Mouse (Mus musculus) right cerebral cortex, postnatal 14 days (tissue): ENCODE data around the gene Tmem63b.
"Not testable (repeated sequence)": the region's sequence is repeated elsewhere in the genome, so short reads cannot be mapped to it uniquely, and the experiment has no call there.

Source experiments
- DNase-seq: peaks from one replicate; pipeline ENCODE4 v3.0.0; 2022

Tmem63b gene

DNA sequence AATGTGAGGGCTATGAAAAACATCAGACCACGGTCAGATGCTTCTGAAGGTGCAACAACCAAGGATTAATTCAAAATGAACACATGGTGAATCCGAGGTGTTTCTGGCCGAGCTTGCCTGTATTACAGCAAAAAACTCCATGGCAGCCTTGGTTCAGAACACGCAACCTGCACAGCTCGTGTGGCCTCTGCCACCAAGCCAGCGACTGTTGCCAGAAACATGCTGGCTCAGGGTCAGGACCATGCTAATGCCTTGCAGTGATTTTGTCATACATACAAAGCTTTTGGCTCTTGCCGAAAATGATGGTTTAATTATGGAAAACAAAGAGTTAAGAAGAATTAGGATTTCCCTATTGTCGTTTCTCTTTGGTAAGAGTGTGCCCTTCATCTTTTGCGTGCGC lies 18.7 kb downstream of the Tmem63b start:
- DNase-seq: no peak

DNA sequence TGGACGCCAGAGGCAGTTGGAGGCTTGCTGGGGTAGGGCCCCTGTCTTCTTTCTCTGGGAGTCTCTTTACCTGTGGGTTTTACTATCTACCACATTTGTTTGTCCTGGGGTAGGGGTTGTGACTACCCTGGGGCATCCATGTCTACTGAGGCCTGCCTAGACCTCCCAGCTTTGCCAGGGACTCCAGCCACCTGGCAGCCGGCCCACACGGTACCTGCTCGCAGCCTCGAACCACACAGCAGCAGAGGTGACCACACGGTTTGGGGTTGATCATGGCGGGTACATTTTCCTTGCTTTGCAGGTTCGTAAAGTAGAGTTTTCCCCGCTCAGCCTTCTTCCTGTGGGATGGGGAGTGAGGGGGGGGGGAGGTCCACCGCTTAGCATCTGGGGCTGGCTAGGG lies 19.2 kb downstream of the Tmem63b start:
- no peak for DNase-seq

GRCm38 (mm10) chr17:45666091-45666490 lies 20.6 kb downstream of the Tmem63b start:
- no peak for DNase-seq

DNA sequence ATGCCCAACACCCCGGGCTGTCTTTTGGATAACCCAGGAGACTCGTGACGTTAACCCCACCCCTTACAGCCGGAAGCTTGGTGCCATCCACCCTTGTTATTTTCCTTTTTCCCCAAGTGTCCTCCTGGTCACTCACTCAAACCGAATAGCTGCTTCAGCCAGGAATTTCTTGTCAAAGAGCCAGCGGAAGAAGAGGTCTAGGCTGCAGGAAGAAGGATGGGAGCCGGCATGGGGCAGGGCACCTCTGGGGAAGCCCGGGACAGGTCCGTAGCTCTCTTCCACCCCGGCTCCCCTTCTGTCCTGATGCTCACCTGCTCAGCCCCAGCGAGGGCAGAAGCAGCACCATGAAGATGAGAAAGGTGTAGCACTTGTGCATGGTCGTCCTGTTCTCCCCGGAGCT lies 22.1 kb downstream of the Tmem63b start:
- DNase-seq: no peak

DNA sequence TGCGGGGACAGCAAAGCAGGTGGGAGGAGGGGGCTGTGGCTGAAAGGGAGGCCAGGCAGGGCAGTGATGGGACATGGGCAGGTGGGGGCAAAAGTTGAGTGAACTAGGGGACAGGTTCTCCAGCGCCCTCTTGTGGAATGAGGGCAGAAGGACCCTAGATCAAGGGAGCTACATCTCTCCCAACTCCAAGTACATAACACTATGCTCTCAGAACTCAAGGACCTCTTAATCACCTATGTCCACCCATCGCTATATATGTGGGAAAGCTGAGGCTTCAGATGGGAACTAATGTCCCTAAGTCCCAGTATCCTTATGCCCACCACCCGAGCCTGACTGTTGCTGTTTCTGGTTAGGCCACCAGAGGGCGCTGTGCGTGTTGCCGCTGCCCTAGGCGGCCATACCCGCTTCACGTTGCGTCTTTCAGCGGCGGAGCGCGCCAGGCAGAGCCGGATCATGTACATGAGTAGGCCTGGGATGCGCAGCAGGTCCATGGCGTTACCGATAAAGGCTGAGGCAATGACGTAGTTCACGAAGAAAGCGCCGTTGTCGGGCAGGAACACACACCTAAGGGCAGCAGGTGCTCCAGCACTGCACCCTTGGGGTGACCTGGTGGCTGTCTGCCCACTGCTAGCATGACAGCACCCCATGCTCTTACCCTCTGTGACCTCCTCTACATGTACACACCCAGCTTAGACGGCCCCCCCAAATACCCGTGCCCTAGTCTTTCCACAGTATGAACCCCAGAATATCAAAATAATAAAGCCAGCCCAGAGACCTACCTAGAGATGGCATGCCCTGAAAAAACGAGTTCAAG lies 23.4 kb downstream of the Tmem63b start:
- peak; percentile 88 for DNase-seq

DNA sequence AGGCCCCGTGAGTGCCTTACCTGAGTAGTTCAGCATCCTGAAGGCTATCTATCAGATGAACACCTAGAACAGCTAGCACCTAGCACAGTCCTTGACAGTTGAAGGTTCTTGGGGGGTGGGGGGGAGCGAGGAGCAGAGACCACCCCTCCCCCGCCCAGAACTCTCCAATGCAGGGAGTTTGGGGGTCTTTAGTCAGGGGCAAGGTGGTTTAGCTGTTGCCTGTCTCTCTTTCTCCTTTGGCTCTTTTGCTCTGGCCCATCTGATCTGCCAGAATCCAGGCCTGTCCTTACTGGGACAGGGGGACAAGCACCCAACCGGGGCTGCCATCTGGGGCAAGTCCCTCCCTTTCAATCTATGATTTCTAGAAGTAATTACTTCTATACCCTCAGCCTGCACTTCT lies 27.5 kb downstream of the Tmem63b start, which contains the start of gene Capn11:
Gene Capn11 (minus strand): TSS at position 101 of the 400 bp plus-strand sequence.
- DNase-seq: no peak

- DNase-seq: no peak
Measured at GRCm38 (mm10) chr17:45655820-45656219, 30.9 kb downstream of the Tmem63b start.

DNA sequence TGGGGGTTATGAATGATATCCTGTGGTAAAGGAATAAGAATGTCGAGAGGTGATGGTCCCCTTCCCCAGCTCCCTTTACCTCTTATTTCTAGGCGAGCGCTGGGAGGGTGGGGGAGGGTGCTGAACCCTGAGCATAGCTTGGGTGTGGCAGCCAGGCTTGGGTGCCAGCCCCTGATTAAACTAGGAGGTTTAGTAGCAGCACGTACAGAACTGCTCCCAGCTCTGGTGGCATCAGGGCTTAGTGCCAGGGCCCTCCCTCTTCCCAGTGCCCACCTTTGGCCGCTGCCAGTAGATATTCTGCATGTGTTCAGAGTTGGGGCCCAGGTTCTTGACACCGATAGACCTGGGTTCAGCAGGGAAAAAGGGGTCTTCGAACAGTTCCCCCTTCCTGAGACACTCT lies 33.5 kb downstream of the Tmem63b start:
- no peak for DNase-seq

DNA sequence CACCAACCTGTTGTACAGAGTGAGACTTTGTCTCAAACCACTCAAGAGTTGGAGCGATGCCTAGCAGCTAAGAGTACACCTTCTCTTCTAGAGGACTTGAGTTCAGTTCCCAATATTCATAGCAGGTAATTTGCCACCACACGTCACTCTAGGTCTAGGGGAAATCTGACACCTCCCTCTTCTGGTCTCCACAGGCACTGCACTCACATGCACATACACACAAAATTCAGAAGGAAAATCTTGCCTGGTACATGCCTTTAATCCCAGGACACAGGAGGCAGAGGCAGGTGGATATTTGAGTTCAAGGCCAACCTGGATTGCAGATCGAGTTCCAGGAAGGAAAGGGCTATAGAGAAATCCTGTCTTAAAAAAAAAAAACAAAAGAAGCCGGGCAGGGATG lies 42.5 kb downstream of the Tmem63b start:
- DNase-seq: no peak

- DNase-seq: peak; percentile 73
Measured at GRCm38 (mm10) chr17:45642701-45643100, 44.0 kb downstream of the Tmem63b start.

- DNase-seq: no peak
Measured at GRCm38 (mm10) chr17:45641981-45642380, 44.7 kb downstream of the Tmem63b start.

- DNase-seq: no peak
Measured at GRCm38 (mm10) chr17:45638596-45639295, 48.0 kb downstream of the Tmem63b start.

GRCm38 (mm10) chr17:45634033-45634432 lies 52.7 kb downstream of the Tmem63b start:
- DNase-seq: no peak

GRCm38 (mm10) chr17:45631940-45632339 lies 54.8 kb downstream of the Tmem63b start:
- DNase-seq: no peak

DNA sequence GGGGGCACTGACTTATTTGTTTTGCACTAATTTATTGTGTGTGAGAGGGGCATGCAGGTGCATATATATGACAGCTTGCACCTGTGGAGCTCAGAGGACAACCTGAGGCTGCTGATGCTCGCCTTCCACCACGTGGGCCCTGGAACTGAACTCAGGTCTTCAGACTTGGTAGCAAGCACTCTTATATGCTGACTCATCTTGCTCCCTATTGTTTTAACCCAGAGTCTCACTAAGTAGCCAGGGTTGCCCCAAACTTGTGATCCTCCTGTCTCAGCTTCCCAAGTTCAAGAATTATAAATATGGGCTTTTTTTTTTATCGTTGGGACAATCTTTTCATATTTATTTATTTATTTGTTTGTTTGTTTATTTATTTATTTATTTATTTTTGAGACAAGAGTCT lies 55.7 kb downstream of the Tmem63b start:
- DNase-seq: no peak

GRCm38 (mm10) chr17:45629861-45630694 lies 56.6 kb downstream of the Tmem63b start:
- peak; percentile 67 for DNase-seq

DNA sequence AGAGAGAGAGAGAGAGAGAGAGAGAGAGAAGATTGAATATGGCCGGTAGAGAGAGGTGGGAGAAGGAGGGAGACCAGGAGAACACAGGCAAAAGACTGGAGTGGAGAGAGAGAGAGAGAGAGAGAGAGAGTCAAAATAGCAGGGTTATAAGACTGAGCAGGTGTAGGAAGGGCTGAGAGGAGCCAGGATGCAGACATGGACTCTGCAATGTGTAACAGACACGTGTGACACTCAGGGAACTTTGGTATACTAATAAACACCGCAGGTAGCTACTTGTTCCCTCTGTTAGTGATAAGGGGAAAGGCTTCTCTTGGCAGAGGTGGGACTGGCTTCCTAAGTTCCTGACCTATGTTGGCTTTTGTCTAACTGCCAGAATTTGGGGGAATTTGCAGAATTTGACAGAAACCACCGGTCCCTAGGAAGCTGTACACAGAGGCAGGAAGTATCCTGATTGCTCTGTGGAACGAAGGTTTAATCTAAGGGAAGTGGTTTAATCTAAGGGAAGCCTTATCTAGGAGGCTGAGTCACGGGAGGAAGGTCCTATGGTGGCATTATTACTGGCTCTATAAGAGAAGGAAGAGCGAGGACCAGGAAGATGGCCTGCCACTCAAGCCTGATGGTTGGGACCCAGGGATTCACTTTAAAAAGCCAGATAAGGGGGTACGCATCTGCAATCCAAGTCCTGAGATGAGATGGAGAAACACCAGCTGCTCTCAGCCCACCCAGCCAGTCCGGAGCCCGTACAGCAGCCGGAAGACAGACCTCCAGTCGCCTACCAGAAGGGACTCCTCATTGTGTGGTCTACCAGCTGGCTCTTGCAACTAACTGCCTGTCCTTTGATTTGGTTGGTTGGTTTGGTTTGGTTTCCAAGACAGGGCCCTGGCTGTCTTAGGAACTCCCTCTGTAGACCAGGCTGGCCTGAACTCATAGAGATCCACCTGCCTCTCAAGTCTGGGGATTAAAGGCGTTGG lies 57.5 kb downstream of the Tmem63b start:
- DNase-seq: no peak

DNA sequence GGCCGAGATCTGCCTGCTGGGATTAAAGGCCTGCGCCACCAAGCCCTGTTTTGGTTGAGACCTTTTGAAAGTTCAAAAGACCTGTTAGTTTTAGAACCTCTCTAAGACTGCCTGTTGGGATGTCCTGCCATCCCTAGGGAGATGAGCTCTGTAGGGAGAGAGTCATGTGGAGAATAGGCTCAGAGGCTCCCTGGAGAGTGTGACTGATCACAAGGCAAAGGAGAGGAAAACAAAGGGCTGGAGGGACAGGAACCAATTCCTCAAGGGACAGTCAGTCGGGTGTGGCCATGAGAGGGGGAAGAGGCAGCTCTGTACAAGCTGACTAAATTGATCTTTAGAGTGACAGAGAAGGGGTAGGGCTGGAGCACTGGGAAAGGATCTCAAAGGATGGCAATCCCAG lies 58.5 kb downstream of the Tmem63b start:
- no peak for DNase-seq

DNA sequence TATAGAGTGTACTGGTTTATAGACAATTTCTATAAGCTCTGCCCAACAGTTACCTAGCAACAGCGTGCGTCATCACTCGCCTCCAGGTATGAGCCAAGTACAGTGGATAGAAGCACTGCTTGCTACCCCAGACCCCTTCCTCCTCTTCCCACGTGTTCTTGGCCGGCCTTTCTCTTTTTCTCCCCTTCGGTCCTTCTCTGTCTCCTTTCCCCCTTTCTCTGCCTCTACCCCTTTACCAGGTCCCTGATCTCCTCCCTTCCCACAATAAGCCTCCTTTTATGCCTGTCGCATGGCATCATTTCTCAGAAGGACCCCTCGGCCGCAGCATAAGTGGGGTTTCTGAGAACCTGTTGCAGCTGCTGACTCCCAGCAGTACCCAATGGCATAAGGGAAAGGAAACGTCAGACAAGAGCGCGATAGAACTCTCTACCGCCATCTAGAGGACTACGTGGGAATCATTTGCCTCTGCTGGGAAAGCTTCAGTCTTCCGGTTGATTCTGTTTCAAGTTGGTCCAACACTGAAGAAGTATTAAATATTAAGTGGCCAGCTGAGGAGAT lies 60.0 kb downstream of the Tmem63b start:
- DNase-seq: peak; percentile 58

DNA sequence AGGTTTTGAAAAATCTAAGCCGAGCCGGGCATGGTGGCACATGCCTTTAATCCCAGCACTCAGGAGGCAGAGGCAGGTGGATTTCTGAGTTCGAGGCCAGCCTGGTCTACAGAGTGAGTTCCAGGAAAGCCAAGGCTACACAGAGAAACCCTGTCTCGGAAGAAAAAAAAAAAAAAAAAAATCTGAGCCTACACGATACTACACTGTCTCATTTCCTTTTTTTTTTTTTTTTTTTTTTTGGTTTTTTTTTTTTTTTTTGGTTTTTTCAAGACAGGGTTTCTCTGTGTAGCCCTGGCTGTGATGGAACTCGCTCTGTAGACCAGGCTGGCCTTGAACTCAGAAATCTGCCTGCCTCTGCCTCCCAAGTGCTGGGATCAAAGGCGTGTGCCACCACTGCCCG lies 63.3 kb downstream of the Tmem63b start:
- not testable (repeated sequence) for DNase-seq

GRCm38 (mm10) chr17:45619386-45620256 lies 67.1 kb downstream of the Tmem63b start:
- no peak for DNase-seq
